Mouse (Mus musculus) cortical plate, adult 2 months (tissue): ENCODE results near the gene Poc1b. TPM values are rescaled to one million over a fixed set of nuclear protein-coding genes. Genes with fewer than 3 reads are reported as not detected.

Experiments
- H3K27ac ChIP-seq: fragments of 200-500 bp; 2 replicates; pipeline ENCODE4 v1.5.1; 2012; ENCODE audit warnings: low read length, control low read depth, inconsistent platforms; ENCODE audit not compliant: insufficient read depth
- H3K4me1 ChIP-seq: fragments of 200-500 bp; 2 replicates; pipeline ENCODE4 v1.6.1; 2011; ENCODE audit warnings: low read length; ENCODE audit not compliant: control insufficient read depth, insufficient read depth
- H3K4me3 ChIP-seq: fragments of 200-500 bp; 2 replicates; pipeline ENCODE4 v1.5.1; 2011; ENCODE audit warnings: mild to moderate bottlenecking, low read length, control low read depth; ENCODE audit not compliant: insufficient read depth
- CTCF ChIP-seq: fragments of 200-500 bp; IDR thresholded peaks from 2 replicates; pipeline ENCODE4 v1.5.1; 2011; ENCODE audit warnings: mild to moderate bottlenecking, control low read depth, low read length; ENCODE audit not compliant: insufficient read depth; ENCODE audit errors: extremely low read depth
- POLR2A ChIP-seq: fragments of 200-500 bp; IDR thresholded peaks from 2 replicates; pipeline ENCODE4 v1.6.1; 2011; ENCODE audit warnings: mild to moderate bottlenecking, low read length, control low read depth; ENCODE audit not compliant: insufficient read depth; ENCODE audit errors: extremely low read depth
- polyA plus RNA-seq: library from polyadenylated mRNA; depleted of rRNA; stranded (reverse); fragments of >200 nt; gene quantifications from 2 replicates; pipeline ENCODE4 v1.2.3, GENCODE M21; 2012; rRNA removed

Gene Poc1b
- polyA plus RNA-seq = 9.1 and 11.2 TPM in 2 replicates

DNA sequence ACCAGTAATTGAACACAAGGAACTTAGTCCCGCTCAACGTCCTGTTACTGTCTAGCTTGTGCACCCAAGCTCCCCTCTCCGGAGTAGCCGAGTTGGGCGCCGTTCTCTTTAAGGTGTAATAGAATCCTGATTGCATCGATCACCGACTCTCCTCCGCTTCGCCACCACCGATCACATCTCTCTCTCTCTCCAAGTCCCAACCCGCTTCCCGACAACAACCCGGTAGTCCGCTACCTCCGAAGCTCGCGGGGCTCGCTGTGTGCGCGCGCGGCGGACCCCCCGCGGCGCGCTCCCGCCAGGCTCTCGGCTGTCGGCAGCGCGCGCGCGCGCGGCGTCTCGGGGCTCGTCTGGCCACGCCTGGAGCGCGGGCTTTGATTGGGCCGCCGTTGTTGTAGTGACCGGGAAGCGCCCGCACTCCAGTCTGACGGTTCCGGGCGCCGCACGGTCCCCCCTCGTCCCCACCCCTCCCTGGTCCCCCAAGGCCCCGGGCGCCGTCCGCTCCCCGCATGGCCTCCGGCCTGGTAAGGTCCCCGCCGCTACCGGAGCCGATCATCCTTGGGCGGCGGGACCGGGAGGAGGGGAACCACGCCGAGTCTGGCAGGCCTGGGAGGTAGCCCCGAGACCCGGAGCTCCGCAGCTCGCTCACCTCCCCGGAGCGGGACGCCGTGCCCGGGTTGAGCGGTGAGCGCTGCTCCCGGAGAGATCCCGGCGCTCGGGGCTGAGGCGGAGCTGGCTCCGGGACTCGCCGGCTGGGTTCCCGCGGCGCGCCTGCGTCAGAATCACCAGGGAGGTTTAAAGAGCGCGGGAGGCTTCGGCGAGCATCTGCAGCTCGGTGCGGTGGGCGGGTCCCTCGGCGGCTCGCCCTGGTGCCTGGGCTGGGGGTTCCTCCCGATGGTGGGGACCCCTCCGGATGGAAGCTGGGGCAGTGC, at the start of gene Poc1b:
TSS of gene Poc1b (plus strand) at position 334 of the 929 bp plus-strand sequence.
- H3K4me3 ChIP-seq = peak within 1 kb of the TSS; percentile 91
- H3K4me1 ChIP-seq = 0 out of 2 replicates have a peak, but pooled peaks cover 1% of the 10 kb centered on the region
- peak within 1 kb of the TSS; percentile 96 for H3K27ac ChIP-seq
- peak; percentile 32; the same call in 1 of the 2 replicates for TF ChIP-seq POLR2A
- TF ChIP-seq CTCF = no peak

- no peak overlapping the region for H3K27ac ChIP-seq
- no peak overlapping the region for H3K4me3 ChIP-seq
- no peaks in the 10 kb centered on the region for H3K4me1 ChIP-seq
- no peak for TF ChIP-seq CTCF
Observed at GRCm38 (mm10) chr10:99060588-99060987, 46.2 kb upstream of the Poc1b start.

DNA sequence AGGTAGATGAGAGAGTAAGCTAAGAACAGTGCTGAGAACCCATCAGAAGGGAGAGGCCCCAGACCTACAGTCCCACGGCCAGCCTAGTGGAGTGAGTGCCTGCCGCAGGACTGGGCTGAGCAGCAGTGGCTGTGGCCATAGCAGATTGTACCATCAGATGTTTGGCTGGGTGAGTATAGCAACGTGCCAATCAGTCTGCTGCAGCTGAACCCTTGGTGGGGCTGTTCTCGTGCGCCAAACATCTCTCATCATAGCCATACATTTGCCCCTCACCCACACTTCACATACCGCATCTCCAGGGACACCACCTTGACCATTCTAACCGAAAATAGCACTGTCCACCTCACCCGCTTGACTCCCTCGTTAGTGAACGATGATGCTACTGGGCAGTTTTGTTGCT, 45.4 kb upstream of the Poc1b start:
- H3K4me3 ChIP-seq = no peak overlapping the region
- no peak for TF ChIP-seq CTCF
- no peak for TF ChIP-seq POLR2A
- H3K4me1 ChIP-seq = no peaks in the 10 kb centered on the region

DNA sequence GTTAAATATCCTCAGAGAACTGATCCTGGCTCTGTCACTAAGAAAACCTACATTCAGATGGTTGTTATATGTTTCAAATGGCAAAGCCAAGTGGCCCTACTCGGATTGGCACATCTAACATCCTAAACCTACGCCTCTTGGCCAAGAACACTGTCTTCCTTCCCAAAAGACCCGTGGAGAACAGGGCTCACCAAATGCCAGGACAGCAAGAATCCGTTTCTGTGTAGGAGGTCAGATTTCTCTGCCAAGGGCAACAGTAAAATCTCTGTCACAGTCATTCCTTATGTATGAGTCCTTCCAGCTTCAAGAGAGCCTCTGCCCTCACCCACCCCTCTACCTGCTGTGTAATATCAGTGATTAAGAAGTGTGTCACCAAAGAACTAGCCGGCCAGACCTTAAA, 44.3 kb upstream of the Poc1b start:
- H3K4me3 ChIP-seq = no peak overlapping the region
- TF ChIP-seq POLR2A (no peak), CTCF (no peak)
- no peak overlapping the region for H3K27ac ChIP-seq
- H3K4me1 ChIP-seq = no peaks in the 10 kb centered on the region

More for the DNA sequence above, 45.4 kb upstream of the Poc1b start:
- H3K27ac ChIP-seq = no peak overlapping the region

DNA sequence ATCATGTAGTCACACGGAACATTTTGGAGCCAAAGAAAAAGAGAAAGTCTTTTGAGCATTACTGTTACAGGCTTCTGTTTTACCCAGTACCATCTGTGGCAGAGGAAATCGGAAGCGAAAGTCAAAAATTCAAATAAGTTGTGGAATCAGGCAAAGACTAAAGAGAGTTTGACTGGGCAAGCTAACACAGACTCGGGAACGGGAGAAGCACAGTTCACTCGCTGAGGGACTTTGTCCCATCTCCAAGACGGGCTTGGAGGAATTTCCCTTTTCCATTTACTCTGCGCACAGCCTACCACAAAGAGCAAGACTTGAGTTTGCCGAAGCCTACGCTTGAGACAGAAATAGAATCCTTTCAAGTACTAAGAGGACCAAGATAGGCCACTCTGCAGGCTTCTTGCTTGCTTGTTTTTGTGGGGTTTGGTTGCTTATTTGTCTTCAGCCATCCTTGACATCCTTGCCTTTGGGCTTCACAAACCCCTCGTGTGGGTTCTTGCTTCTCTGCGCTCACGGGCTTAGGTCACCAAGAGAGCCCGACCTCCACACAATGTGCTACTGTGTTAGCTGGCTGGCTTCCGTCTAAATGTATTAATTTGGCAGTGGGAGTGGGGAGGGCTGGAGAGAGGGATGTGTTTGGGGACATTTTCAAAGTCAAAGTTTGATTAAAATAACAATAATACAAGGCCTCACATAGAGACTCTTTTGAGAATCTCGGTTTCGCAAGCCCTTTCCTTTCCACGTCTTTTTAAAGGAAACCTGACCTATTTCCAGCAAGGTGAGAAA, 30.5 kb upstream of the Poc1b start:
- Histone ChIP-seq H3K4me3 (no peak overlapping the region), H3K27ac (peak overlapping the region; percentile 27), H3K4me1 (no peaks in the 10 kb centered on the region)
- TF ChIP-seq POLR2A = no peak
- no peak for TF ChIP-seq CTCF

DNA sequence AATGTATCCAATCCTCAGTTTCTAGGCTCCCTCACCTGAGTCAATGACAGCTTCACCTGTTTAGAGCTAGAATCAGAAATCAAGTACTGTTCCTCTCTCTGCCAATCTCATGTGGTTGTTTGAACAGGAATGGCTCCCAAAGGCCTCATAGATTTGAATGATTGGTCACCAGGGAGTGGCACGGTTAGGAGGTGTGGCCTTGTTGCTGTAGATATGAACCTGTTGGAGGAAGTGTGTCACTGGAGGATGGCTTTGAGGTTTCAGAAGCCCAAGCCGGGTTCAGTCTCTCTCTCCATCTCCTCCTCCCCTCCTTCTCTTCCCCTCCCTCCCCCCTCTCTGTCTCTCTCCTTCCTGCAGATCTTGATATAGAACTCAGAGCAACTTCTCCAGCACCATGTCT, 28.2 kb upstream of the Poc1b start:
- TF ChIP-seq CTCF = no peak
- no peak for TF ChIP-seq POLR2A
- Histone ChIP-seq H3K27ac (no peak overlapping the region), H3K4me3 (no peak overlapping the region), H3K4me1 (no peaks in the 10 kb centered on the region)

GRCm38 (mm10) chr10:99081569-99081990, 25.3 kb upstream of the Poc1b start:
- no peak overlapping the region; the same call in 1 of the 2 replicates for H3K27ac ChIP-seq

GRCm38 (mm10) chr10:99083431-99084003, 23.3 kb upstream of the Poc1b start:
- Histone ChIP-seq H3K27ac (no peak overlapping the region), H3K4me1 (no peaks in the 10 kb centered on the region), H3K4me3 (no peak overlapping the region)
- TF ChIP-seq POLR2A (no peak), CTCF (no peak)

More at GRCm38 (mm10) chr10:99081569-99081990, 25.3 kb upstream of the Poc1b start:
- H3K4me3 ChIP-seq = no peak overlapping the region
- TF ChIP-seq CTCF = no peak
- 0 out of 2 replicates have a peak, but pooled peaks have one; percentile 30 for TF ChIP-seq POLR2A
- no peaks in the 10 kb centered on the region for H3K4me1 ChIP-seq

DNA sequence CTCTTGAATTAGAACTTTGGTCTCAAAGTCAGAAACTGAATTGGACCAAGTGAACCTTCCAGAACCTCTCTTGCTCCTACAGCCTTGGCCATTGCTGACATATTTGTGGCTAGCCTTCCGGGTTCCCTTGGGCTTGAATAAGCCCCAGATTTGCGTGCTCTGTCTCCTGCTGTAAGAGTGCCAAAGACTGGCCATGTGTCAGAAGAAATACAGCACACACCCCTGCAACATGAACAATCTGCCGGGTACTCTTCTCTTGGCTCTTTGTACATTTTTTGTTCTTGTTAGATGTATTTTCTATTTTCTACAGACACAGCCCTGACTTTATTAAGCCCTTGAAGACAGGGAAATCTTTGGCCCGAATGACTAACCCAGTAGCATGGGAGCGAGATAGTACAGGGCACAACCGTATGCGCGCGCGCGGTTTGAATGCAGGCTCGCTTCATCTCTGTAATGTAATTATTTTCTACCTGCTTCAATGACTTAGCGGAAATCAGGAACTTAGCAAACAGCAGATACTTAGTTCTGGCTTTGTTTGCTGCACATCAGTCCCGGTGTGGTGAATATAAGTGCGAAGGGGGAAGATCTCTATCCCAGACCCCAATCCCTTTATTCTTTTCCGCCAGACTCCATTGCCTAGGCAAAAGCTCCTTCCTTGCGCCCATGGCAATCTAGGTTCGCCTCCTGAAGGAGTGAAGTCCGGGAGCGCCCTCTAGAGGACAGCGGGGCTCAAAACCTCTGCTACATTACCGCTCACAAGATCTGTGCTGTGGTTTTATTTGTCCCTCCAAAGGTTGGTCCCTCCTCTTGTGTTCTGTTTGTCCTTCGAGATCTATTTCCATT, 22.2 kb upstream of the Poc1b start:
- TF ChIP-seq CTCF = peak; percentile 91
- TF ChIP-seq POLR2A = no peak
- Histone ChIP-seq H3K4me1 (no peaks in the 10 kb centered on the region), H3K27ac (no peak overlapping the region), H3K4me3 (no peak overlapping the region)
